Mouse (Mus musculus): ENCODE measurements around the gene Dynlt1c.
"Not testable (repeated sequence)": the region's sequence is repeated elsewhere in the genome, so short reads cannot be mapped to it uniquely, and the experiment has no call there.

Dynlt1c gene

DNA sequence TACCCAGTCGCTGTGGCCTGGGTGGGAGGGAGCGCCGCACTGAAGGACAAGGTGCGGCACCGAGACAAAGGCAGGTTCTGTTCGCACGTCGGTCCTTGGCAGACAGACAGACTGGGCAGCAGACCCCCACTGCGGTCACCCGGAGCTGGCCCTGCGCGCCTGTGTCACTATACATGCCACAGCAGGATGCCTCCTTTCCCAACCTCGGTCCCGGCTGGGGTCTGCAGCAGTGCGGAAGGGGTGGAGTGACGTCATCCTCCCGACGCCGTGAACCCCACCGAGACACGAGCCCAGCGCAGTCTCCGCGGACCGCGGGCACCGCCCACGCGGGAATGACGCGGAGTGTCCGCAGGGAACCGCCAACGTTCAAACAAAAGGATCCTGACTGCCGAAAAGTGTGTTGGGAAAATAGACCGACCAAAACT is 53.6 kb downstream of the Dynlt1c start:
- DNase-seq (ENCODE audit: low spot score in 2 of 2): peak; percentile 59 to 60

DNA sequence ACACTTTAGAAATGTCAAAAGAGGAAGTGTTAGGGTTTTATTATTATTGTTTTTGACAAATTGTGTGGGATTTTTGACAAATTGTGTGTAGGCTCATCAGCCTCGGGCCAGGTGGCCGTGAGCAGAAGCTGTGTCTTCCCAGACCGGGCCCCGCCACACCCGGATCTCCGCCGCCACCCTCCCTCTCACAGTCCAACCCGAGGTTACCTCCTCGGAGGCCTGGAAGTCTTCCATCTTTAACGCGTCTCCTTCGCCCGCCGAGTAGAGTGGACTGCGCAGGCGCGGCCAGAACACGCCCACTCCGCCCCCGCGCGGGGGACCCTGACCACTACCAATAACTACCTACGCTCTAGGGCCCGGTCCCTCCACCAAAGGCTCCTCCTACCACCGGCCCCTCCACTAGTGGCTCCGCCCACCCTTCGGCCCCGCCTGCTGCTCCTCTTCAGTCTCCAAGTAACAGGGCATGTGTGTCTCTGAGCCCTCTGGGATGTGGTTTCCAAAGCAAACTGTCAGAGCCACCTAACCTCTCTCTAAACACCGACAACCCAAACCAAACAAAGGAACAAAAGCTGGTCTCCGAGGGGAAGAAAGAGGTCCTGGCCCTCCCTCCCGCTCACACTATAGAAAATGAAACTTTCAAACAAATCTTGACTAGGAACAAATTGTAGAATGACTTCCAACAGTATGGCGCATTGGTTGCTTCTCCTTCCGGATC is 54.3 kb downstream of the Dynlt1c start, which contains the start of gene Dynlt1f:
TSS of gene Dynlt1f (minus strand) at position 334 of the 715 bp plus-strand sequence.
- DNase-seq (ENCODE audit: low spot score in 2 of 2): peak; percentile 61 to 74

DNA sequence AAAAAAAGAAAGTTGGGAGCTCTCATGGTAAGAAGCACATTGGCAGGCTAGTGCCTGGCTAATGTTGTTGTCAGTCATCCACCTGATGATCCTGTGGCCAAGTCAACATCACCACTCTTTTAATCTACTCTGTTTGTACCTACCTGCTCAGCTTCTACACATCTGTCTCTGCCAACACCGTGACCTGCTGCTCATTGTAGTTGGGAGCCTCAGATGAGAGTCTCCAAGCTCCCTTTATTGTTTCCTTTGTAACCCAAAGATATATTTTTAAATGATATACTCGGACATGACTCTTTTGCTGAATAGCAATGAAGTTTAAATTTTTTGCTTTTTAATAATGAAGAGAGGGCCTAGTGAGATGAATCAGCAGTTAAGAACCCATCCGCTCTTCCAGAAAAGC is 55.0 kb downstream of the Dynlt1c start:
- DNase-seq (ENCODE audit: low spot score in 2 of 2): peak in 1 of 2 experiments; percentile 65

DNA sequence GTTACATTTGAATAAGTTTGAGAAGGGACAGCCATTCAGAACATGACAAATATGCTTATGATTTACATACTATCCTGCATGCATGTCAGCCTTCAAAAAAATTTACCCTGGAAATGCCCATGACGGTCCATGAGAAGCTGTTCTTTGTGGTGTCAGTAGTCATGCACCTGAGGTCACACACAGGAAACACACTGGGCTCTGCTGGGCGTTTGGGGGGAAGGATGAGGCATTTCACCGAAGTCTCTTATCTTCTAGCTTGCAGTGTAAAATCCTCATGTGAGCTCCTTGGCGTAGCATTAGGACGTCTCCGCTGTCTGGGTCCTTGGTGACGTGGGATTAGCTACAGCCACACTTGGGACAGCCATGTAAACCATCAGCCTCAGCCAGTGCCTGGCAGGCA is 57.3 kb downstream of the Dynlt1c start, which contains the start of gene Sytl3:
TSS of gene Sytl3 (plus strand) at position 293 of the 400 bp plus-strand sequence.
- DNase-seq (ENCODE audit: low spot score in 2 of 2): not testable (repeated sequence)
